Mouse (Mus musculus): Measurements from ENCODE around the gene C2cd4d.

DNA sequence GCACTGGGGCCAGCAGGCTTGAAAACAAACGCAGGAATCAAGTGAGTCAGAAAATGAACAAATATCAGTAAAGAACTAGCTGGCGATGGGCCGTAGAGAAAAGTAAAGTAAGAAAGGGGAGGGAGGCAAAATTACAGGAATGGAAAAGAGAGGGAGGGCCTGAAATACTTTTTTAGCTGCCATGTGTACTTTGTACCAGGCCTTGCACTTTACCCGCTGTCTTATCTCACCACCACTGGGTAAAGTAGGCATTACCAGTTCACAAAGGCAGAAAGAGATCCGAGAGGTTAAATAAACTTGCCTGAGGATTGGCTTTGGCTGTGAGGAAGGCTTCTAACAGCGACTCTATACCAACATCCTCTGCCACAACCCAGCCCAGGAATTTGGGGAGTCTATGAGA, 5.3 kb downstream of the C2cd4d start:
- no peak for TF ChIP-seq CTCF (IDR thresholded peaks at IDR 0.05; ENCODE audit: low read depth, low read length)
- no peak for TF ChIP-seq POLR2A (IDR thresholded peaks at IDR 0.05; ENCODE audit: extremely low read depth, insufficient read depth, low read length)

Measured in liver, adult 2 months (tissue).